Mouse (Mus musculus): Measurements from ENCODE around the gene Stx11.

- TF ChIP-seq CTCF (IDR thresholded peaks at IDR 0.05; ENCODE audit: low read depth, low read length) = no peak
- TF ChIP-seq POLR2A (IDR thresholded peaks at IDR 0.05; ENCODE audit: borderline replicate concordance, low read depth, low read length) = no peak
Observed at GRCm38 (mm10) chr10:12929149-12929856, 34.8 kb downstream of the Stx11 start.

All from bone marrow macrophage, adult 2 months (primary cell).